Mouse (Mus musculus): ENCODE results near the gene Ssh1.

Ssh1 gene

GRCm38 (mm10) chr5:113932310-113932709 lies 61.4 kb downstream of the Ssh1 start:
- DNase-seq (ENCODE audit: low spot score in 2 of 2): no peak

GRCm38 (mm10) chr5:113930648-113931609 lies 62.8 kb downstream of the Ssh1 start:
- DNase-seq (ENCODE audit: low spot score in 2 of 2): peak in 1 of 2 experiments; percentile 61

GRCm38 (mm10) chr5:113929950-113930647 lies 63.6 kb downstream of the Ssh1 start:
- DNase-seq (ENCODE audit: low spot score in 2 of 2): no peak

- DNase-seq (ENCODE audit: low spot score in 2 of 2): no peak
Observed at GRCm38 (mm10) chr5:113929526-113929925, 64.2 kb downstream of the Ssh1 start.

GRCm38 (mm10) chr5:113924608-113925007 lies 69.1 kb downstream of the Ssh1 start:
- no peak for DNase-seq (ENCODE audit: low spot score in 2 of 2)

- no peak for DNase-seq (ENCODE audit: low spot score in 2 of 2)
Observed at GRCm38 (mm10) chr5:113921310-113922166, 72.2 kb downstream of the Ssh1 start.

GRCm38 (mm10) chr5:113919060-113919459 lies 74.6 kb downstream of the Ssh1 start:
- no peak for DNase-seq (ENCODE audit: low spot score in 2 of 2)

GRCm38 (mm10) chr5:113918654-113919053 lies 75.0 kb downstream of the Ssh1 start:
- no peak for DNase-seq (ENCODE audit: low spot score in 2 of 2)

GRCm38 (mm10) chr5:113910705-113911104 lies 83.0 kb downstream of the Ssh1 start:
- DNase-seq (ENCODE audit: low spot score in 2 of 2): no peak

- DNase-seq (ENCODE audit: low spot score in 2 of 2): no peak
Observed at GRCm38 (mm10) chr5:113910065-113910701, 83.5 kb downstream of the Ssh1 start.

GRCm38 (mm10) chr5:113908592-113909441 lies 84.9 kb downstream of the Ssh1 start, which contains the start of gene Coro1c:
Gene Coro1c (minus strand): TSS chr5:113908758.
- DNase-seq (ENCODE audit: low spot score in 2 of 2): peak; percentile 97 to 98

GRCm38 (mm10) chr5:113907786-113908567 lies 85.7 kb downstream of the Ssh1 start:
- peak; percentile 58 to 62 for DNase-seq (ENCODE audit: low spot score in 2 of 2)

- DNase-seq (ENCODE audit: low spot score in 2 of 2): peak in 1 of 2 experiments; percentile 58
Observed at GRCm38 (mm10) chr5:113906958-113907735, 86.5 kb downstream of the Ssh1 start.

- no peak for DNase-seq (ENCODE audit: low spot score in 2 of 2)
Observed at GRCm38 (mm10) chr5:113904987-113905386, 88.7 kb downstream of the Ssh1 start.

- no peak for DNase-seq (ENCODE audit: low spot score in 2 of 2)
Observed at GRCm38 (mm10) chr5:113902983-113903382, 90.7 kb downstream of the Ssh1 start.

GRCm38 (mm10) chr5:113902017-113902416 lies 91.7 kb downstream of the Ssh1 start:
- no peak for DNase-seq (ENCODE audit: low spot score in 2 of 2)

GRCm38 (mm10) chr5:113901074-113901571 lies 92.6 kb downstream of the Ssh1 start:
- no peak for DNase-seq (ENCODE audit: low spot score in 2 of 2)

- DNase-seq (ENCODE audit: low spot score in 2 of 2): no peak
Observed at GRCm38 (mm10) chr5:113899543-113899942, 94.2 kb downstream of the Ssh1 start.

All from urinary bladder, adult 18-20 months (tissue).